Mouse (Mus musculus) cerebellum, postnatal 14 days (tissue): ENCODE data around the gene Mill2.
"Not testable (repeated sequence)": the region's sequence is repeated elsewhere in the genome, so short reads cannot be mapped to it uniquely, and the experiment has no call there.

Experiments
- DNase-seq, 2 experiments: peaks; one replicate each; pipeline ENCODE4 v3.0.0; 2021; ENCODE audit warnings: mixed read lengths in 2 of 2

Gene Mill2

GRCm38 (mm10) chr7:18839865-18840264 is at the start of gene Mill2:
TSS of gene Mill2 (plus strand) at chr7:18839966.
- DNase-seq = peak in 1 of 2 experiments; percentile 11

- DNase-seq = not testable (repeated sequence)
Measured at GRCm38 (mm10) chr7:18790671-18791070, 49.1 kb upstream of the Mill2 start.

GRCm38 (mm10) chr7:18798420-18798819 is 41.3 kb upstream of the Mill2 start, which contains the start of gene Psg19:
TSS of gene Psg19 (minus strand) at chr7:18798520.
- no peak for DNase-seq

GRCm38 (mm10) chr7:18799129-18799528 is 40.6 kb upstream of the Mill2 start:
- DNase-seq = no peak

- DNase-seq = no peak
Measured at GRCm38 (mm10) chr7:18803526-18803925, 36.2 kb upstream of the Mill2 start.

- DNase-seq = no peak
Measured at GRCm38 (mm10) chr7:18818301-18818700, 21.5 kb upstream of the Mill2 start.

GRCm38 (mm10) chr7:18821507-18821906 is 18.3 kb upstream of the Mill2 start, which contains the start of gene Psg17:
TSS of gene Psg17 (minus strand) at chr7:18821607.
- DNase-seq = no peak

- no peak for DNase-seq
Measured at GRCm38 (mm10) chr7:18827792-18828546, 11.8 kb upstream of the Mill2 start.

- peak; percentile 5 to 18 for DNase-seq
Measured at GRCm38 (mm10) chr7:18828592-18828991, 11.2 kb upstream of the Mill2 start.

- no peak for DNase-seq
Measured at GRCm38 (mm10) chr7:18829545-18829944, 10.2 kb upstream of the Mill2 start.

GRCm38 (mm10) chr7:18832298-18832697 is 7.5 kb upstream of the Mill2 start:
- DNase-seq = no peak

GRCm38 (mm10) chr7:18840386-18841173 is 814 bp downstream of the Mill2 start:
- DNase-seq = peak; percentile 44 to 45

- no peak for DNase-seq
Measured at GRCm38 (mm10) chr7:18841174-18841567, 1.4 kb downstream of the Mill2 start.

- no peak for DNase-seq
Measured at GRCm38 (mm10) chr7:18844811-18845210, 5.0 kb downstream of the Mill2 start.

- DNase-seq = no peak
Measured at GRCm38 (mm10) chr7:18848395-18848794, 8.6 kb downstream of the Mill2 start.

GRCm38 (mm10) chr7:18858310-18858916 is 18.6 kb downstream of the Mill2 start:
- no peak for DNase-seq

GRCm38 (mm10) chr7:18862801-18863200 is 23.0 kb downstream of the Mill2 start:
- DNase-seq = no peak

GRCm38 (mm10) chr7:18868491-18868890 is 28.7 kb downstream of the Mill2 start:
- no peak for DNase-seq

- not testable (repeated sequence) for DNase-seq
Measured at GRCm38 (mm10) chr7:18871031-18871430, 31.3 kb downstream of the Mill2 start, which contains the start of gene Pglyrp1. TSS of gene Pglyrp1 (plus strand) at chr7:18871331.

- peak; percentile 31 to 42 for DNase-seq
Measured at GRCm38 (mm10) chr7:18872014-18872802, 32.4 kb downstream of the Mill2 start.

GRCm38 (mm10) chr7:18872816-18873215 is 33.0 kb downstream of the Mill2 start:
- DNase-seq = no peak

GRCm38 (mm10) chr7:18873253-18873652 is 33.5 kb downstream of the Mill2 start:
- peak; percentile 81 to 83 for DNase-seq
